Mouse (Mus musculus): ENCODE measurements around the gene Fkbp5.
A peak's percentile ranks its signal among the peaks of the same experiment; 100 is the strongest.
"Not testable (repeated sequence)": the region's sequence is repeated elsewhere in the genome, so short reads cannot be mapped to it uniquely, and the experiment has no call there.

Fkbp5 gene

DNA sequence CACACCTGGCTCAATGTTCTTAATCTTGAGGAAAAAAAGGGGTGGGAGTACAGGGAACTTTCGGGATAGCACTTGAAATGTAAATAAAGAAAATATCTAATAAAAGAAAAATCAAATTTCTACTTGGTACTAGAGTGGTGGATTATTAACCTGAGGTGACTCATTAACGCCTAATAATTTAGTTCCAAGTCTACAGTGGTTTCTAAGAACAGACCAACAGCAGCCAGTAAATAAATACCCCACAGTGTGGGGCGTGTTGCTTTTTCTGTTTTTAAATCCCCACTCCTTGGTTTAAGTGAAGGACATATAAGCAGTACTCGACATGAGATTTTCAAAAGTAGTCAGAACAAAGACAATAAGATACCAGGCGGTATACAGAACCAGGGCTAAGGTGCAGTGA is 65.8 kb downstream of the Fkbp5 start:
- peak; percentile 56 for DNase-seq

DNA sequence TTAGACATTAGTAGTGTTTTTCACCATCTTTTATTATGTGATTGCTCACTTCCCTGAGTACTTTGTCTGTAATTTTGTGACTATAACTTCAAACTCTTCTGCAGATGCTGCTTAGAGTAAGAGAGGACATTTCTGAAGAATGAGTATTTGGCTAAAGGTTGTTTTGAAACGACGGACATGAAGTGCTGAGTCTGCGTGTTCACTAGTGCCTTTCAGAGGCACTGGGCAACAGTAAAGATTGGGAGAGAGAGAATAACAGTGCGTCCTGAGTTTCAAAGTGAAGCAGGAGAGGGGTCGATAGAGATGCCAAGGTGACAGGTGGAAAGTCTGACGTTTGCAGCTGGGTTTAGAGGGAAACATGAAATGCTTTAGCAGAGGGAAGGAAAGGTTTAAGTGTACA is 69.1 kb downstream of the Fkbp5 start:
- DNase-seq = no peak

GRCm38 (mm10) chr17:28447789-28448188 is 69.5 kb downstream of the Fkbp5 start:
- no peak for DNase-seq

DNA sequence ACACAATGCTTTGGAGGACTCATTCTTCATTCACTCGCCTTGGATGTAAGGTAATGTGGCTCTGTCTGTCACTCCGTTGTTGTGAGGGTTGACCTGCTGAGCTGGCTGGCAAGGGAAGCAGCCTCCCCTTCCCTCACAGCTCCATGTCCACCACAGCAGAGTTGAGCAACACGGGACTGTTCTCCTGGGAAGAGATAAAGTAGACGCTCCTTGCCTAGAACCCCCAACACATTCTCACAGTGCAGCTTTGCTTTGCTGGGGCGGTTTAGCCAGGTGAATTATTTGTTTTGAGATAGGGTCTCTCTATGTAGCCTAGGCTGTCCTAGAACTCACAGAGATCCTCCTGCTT is 70.5 kb downstream of the Fkbp5 start:
- no peak for DNase-seq

DNA sequence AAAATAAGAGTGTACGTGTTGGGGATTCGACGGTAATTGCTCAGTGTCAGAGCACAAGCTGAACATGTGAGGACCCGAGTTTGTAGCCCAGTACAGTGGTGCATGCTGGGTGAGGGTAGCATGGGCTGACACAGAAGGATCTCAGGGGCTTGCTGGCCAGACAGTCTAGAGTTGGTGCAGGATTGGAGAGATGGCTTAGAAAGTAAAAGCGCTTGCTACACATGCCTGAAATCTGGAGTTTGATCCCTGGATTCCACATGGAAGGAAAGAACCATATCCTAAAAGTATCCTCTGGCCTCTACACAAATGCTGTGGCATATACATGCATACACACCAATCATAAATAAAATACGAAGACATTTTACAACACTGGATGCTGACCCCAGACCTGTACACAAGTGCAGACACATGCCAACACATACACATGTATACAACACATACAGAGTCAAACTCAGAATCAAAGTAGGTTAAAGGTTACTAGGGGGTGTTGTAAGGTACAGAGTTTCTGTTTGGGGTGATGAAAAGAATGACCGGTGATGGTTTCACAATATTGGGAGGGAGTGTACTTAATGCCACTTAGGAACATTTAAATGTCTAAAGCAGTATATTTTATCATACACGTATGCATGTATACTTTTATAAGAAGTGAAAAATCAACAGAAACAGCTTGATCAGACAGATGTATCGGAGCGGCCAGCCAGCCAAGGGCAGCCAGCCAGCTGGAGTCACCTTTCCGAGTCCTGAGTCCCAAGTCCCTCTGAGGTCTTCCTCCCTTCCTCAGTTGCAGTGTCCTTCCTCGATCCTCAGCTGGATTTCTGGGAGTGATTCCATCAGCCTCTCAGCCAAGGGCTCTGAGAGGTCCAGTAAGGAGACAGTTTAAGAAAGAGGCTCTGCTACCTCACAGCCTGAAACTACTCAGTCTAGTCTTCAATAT is 71.2 kb downstream of the Fkbp5 start:
- DNase-seq = no peak

GRCm38 (mm10) chr17:28442661-28443060 is 74.7 kb downstream of the Fkbp5 start:
- no peak for DNase-seq

GRCm38 (mm10) chr17:28438342-28439115 is 78.8 kb downstream of the Fkbp5 start:
- DNase-seq = no peak

DNA sequence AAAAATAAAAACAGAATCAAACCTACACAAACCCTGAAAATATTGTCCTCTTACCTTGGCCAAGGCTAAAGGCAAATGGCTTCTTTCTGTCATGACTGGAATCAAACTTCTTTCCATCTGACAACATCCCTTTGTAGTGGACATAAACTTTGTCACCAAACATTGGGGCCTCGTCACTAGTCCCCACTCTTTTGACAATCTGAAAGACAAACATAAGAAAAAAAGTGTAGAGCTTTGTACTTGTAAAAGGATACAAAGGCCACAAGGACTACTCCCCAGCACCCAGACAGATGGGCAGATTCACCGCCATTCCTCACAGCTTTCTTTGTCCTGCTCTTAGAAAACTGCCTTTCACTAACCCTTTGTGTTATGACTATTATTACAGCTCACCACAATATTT is 79.4 kb downstream of the Fkbp5 start:
- no peak for DNase-seq

GRCm38 (mm10) chr17:28434921-28435485 is 82.3 kb downstream of the Fkbp5 start:
- no peak for DNase-seq

DNA sequence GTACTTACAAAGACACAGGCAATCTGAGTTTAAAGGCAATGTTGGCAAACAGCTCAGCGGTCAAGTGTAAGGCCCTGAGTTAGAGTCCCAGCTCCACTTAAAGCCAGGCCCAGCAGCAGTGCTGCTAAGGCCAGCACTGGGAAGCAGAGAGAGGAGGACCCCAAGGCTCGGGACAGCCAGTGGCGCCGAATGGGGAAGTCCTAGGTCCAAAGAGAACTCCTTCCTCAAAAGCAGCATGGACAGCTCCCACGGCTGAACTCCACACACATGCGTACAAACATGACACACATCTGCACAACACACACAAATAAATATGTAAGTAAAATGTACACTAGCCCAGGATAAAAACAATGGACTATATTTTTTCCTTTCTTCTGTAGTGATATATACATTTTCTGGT is 84.3 kb downstream of the Fkbp5 start:
- DNase-seq = no peak

DNA sequence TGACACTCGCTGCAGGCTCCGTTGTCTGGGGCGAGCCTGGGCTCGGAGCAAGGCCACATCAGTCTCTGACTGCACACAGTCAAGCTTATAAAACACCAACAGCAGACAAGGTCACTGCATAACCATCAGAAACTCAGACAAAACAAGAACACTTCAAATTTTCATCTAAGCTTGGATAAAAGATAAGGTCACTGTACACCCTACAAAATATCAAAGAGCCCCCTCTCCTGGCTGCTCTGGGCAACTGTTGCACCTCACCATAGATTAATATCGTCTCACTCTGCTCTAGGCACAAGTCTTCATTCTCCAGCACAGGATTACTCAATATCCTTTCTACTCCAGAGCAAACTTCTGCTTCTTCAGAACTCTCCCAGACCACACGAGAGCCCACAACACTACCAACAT is 85.4 kb downstream of the Fkbp5 start:
- no peak for DNase-seq

- DNase-seq = no peak
Measured at GRCm38 (mm10) chr17:28431038-28431437, 86.3 kb downstream of the Fkbp5 start.

- peak; percentile 68 for DNase-seq
Measured at GRCm38 (mm10) chr17:28428474-28429258, 88.7 kb downstream of the Fkbp5 start.

DNA sequence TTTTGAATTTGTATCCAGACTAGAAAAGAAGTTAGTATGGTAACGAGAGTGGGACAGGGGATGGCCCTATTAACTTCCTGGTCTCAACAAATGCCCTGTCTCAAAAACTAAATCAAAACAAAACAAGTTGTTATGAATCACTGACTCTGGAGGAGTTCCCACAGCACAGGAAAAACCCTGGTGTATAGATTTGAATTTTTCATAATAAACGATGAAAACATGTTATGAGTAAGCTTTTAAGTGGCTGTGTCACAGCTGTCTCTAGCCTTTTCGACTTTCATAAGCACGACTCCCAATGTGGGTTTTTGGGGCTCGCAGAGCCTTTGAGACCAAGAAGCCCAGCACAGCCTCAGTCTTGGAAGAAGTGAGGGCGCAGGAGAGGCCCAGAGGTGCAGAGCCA is 89.7 kb downstream of the Fkbp5 start:
- DNase-seq = no peak

DNA sequence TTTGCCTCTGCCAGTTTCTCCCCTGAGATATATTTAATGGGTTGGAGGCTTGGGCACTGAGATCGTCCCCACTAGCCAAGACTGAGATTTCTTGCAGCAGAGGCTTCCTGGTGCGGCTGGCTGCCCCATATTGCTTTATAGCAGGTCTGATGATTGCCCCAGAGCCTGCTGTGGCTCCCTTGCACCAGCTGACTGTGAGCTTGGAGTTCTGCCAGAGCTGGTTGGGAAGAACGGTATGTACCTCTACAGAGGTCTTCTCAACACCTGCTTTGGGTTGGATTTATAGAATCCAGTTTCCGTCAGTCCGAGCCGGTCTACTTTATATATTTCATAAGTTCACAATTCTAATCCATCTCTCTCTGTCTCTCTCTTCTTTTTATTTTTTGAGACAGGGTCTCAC is 93.0 kb downstream of the Fkbp5 start:
- DNase-seq = peak; percentile 61

DNA sequence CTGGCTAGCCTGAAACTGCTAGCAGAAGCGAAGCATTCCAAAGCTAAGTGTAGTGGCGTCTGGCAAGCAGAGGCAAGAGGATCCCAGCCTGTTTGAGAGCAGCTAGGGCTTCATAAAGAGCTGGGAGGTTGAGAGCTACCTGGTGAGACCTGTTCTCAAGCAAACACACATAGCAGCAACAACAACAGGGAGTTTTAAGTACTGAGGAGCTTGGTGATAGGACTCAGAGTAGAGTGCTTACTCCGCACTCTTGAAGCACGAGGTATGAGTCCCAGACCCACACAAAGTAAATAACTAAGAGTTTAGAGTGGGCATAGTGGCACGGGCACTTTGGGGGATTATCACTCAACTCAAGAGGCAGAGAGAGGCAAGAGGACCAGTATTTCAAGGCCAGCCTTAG is 96.3 kb downstream of the Fkbp5 start:
- DNase-seq = no peak

- no peak for DNase-seq
Measured at GRCm38 (mm10) chr17:28420229-28421051, 96.9 kb downstream of the Fkbp5 start.

DNA sequence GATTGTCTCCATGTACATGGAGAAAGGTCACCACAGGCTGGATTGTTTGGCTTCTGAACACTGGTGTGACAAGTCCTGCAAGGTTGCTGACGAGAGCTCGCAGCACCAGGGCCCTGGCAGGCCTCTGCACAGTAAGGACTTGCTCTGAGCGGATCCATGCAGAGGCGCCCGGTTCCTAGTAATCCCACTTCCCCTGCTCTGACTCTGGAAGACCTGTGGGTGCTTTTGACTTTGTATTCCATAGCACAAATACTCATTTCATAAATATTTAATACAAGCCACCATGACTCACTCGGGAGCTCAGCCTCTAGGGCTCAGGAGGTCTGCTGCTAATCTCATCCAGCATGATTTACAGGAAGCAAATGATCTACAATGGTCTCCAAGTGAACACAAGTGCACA is 97.7 kb downstream of the Fkbp5 start:
- DNase-seq = peak; percentile 54

DNA sequence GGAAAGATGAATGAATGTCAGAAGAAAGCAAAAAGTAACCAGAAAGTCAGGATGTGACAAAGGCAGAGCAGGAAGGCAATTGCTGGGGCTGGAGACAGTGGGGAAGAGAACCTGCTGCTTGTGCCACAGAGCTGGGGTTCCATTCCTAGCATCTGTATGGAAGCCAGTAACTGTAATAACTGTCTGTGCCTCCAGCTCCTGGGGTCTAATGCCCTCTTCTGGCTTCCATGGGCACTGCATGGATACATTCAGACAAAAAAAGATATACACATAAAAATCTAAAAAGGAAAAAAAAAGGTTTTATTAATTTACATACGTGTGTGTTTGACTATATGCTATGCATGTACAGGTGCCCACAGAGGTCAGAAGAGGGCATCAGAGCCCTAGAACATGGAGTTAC is 98.4 kb downstream of the Fkbp5 start:
- DNase-seq = no peak

GRCm38 (mm10) chr17:28418481-28418880 is 98.8 kb downstream of the Fkbp5 start:
- DNase-seq = not testable (repeated sequence)

DNA sequence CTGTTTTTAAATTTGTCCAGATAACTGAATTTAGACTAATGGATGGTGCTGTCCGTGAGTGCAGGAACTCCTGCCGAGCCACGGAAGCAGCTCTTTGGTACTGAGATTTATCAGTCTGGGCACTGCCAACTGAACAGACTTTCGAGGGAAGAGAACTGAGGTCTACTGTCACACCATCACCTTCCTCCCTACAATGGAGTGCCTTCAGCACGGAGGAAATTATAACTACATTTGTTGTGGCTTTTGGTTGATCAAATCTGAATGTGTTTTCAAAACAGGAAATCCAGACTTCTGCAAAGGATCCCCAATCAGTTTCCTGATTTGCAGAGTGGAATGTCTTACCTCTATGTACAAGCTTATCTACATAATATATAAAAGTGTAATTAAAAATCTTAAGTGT is 99.6 kb downstream of the Fkbp5 start:
- DNase-seq = no peak

GRCm38 (mm10) chr17:28415271-28415670 is 102.1 kb downstream of the Fkbp5 start:
- no peak for DNase-seq
